Mouse (Mus musculus) left cerebral cortex, adult 11 months (tissue): ENCODE data around the gene Prpf8.
A peak's percentile ranks its signal among the peaks of the same experiment; 100 is the strongest.

ENCODE experiments used
- DNase-seq: peaks from one replicate; pipeline ENCODE4 v3.0.0; 2022; ENCODE audit warnings: low spot score

Prpf8 gene

DNA sequence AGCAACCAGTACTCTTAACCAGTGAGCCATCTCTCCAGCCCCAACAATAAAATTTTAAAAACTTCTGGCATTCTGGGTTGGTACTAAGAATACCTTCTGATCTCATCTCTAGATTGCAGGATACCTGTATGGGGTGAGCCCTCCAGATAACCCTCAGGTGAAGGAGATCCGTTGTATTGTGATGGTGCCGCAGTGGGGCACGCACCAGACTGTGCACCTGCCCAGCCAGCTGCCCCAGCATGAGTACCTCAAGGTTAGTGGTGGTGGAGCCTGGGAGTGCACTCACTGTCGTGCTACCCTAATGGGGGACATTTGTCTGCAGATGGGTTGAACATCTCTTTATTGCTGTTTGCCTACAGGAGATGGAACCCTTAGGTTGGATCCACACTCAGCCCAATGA lies 21.5 kb downstream of the Prpf8 start:
- DNase-seq = no peak

DNA sequence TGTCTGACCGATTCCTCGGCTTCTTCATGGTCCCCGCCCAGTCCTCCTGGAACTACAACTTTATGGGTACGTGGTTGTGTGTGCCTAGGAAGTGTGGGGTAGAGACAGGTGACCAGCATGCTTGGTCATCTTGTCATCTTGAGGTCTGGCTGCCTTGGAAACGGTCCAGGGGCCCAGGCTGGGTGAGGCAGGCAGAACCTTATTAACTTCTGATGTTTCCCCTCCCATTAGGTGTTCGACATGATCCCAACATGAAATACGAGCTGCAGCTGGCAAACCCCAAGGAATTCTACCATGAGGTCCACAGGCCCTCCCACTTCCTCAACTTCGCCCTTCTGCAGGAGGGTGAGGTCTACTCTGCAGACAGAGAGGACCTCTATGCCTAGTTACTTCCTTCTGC lies 22.3 kb downstream of the Prpf8 start:
- no peak for DNase-seq

GRCm38 (mm10) chr11:75509741-75510626 lies 23.4 kb downstream of the Prpf8 start, which contains the start of gene Rilp:
Rilp (plus strand) TSS chr11:75510094.
- DNase-seq = no peak

- peak; percentile 83 for DNase-seq
These were observed 24.0 kb downstream of the Prpf8 start for GRCm38 (mm10) chr11:75510627-75510993.

DNA sequence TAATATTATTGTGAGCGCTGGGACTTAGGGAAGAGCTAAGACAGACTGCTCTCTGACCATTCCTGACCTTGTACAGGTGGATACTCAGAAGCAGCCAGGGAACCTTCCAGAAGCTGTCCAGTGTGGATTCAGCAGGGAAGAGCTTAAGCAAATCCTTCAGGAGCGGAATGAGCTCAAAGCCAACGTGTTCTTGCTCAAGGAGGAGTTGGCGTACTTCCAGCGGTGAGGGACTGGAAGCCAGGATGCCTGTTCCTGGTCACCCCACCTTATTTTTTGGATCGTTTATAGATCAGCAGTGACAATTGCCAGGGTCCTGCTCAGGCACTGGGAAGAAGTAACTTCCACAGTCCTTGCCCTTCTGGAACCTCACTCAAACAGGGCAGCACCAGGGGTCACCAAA lies 24.6 kb downstream of the Prpf8 start:
- no peak for DNase-seq

GRCm38 (mm10) chr11:75512301-75513018 lies 25.8 kb downstream of the Prpf8 start:
- no peak for DNase-seq

DNA sequence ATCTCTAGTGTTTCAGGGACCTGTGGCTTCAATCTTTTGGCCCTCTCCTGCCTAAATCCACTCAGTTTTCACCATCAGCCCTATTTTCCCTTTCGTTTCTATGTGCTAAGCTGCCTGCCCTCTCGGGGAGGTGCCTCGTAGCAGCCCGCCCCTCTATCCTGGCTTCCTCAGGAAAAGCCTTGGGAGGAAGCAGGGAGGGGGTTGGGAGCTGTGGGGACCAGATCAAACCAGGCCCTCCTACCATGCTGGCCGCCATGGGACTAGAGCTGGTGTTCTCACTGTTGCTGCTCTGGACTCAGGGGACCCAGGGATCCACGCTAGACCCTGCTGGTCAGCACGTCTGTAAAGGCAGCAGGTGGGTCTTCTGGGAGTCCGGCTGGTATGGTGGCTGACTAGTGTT lies 26.7 kb downstream of the Prpf8 start, which contains the start of gene Scarf1:
Gene Scarf1 (plus strand): TSS at position 205 of the 400 bp plus-strand sequence.
- DNase-seq = no peak

DNA sequence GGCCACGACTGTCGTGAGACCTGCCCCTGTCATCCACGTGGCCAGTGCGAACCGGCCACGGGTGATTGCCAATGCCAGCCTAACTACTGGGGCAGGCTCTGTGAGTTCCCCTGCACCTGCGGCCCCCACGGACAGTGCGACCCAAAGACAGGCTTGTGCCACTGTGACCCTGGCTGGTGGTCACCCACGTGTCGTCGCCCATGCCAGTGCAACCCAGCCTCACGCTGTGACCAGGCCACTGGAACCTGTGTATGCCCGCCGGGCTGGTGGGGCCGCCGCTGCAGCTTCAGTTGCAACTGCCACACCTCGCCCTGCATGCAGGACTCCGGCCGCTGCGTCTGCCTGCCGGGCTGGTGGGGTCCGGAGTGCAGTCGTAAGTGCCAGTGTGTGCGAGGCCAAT lies 28.6 kb downstream of the Prpf8 start:
- no peak for DNase-seq

DNA sequence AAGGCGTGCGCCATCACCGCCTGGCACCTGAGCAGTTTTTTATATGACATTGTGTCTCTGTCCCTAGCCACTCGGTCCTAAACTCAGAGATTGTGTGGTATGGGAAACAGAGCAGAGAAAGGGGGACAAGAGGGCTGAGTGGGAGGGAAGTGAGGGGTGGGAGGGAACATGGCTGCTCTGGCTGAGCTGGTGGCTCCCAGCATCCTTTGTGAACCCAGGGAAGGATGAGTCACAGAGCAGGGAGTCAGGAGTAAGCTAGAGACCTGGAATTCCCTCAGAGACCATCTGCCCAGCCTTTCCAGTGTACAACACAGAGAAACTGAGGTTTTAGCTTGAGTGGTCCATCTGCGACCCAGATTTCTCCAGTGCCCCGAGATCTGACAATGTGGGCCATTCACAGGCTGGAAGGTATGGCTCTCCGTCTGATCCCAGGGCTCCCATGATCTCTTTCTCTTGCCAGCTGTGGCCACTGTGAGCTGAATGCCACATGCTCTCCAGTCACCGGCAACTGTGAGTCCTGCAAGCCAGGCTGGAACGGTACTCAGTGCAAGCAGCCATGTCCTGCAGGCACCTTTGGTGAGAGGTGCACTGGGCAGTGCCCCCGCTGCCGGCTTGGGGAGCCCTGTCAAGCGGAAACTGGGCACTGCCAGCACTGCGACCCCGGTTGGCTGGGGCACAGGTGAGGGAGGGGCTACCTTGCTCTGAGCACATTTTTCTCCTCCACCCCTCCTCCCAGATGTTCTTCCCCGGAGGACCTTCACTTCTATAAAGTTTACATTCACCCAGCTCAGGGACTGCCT lies 33.4 kb downstream of the Prpf8 start:
- DNase-seq = no peak

- no peak for DNase-seq
These were observed 35.0 kb downstream of the Prpf8 start for GRCm38 (mm10) chr11:75521609-75522008.

- no peak for DNase-seq
These were observed 36.2 kb downstream of the Prpf8 start for GRCm38 (mm10) chr11:75522793-75523192.

GRCm38 (mm10) chr11:75525531-75526125 lies 39.0 kb downstream of the Prpf8 start:
- DNase-seq = no peak

- no peak for DNase-seq
These were observed 40.3 kb downstream of the Prpf8 start for GRCm38 (mm10) chr11:75526943-75527342.

- no peak for DNase-seq
These were observed 43.2 kb downstream of the Prpf8 start for GRCm38 (mm10) chr11:75529771-75530170.

DNA sequence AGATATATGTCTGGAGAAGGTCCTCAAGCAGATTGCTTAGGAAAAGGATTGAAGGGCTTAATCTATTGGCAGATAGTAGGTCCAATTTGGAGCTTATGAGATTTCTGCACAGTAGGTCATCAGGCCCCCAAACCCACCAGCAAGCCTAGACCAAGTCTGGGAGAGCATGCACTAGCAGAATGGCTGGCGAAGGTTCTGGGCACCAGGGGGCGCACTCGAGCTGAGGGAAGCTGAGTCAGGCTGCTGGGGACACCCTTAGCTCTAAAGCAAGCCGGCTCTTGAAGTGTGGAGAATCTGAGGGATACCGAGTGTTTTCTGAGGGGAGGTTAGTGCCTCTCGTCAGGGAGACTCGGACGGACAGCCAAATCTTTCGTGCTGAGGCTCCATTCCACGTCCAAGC lies 43.7 kb downstream of the Prpf8 start:
- peak; percentile 87 for DNase-seq

DNA sequence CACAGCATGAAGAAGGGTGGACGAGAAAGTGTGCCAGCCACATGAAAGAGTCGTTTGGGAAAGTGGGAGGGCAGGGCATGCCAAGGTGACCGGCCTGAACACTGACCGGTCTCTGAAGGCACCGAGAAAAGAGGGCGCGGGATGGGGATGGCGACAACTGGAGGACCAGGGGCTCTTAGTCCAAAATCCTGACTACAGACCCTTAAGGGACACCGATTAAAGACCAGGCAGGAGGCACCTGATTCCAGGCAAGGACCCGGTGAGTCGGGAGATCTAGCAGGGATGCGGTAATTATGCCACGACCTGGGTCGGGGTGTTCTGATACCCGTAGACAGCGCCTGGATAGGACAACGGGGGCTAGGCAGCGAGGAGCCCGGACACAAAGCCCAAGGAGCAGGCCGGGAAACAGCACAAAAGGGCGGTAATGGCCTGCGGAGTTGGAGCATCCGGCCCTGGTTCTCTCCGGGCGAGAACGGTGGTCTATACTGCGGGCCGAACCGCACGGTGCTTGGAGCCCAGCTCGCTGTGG lies 44.3 kb downstream of the Prpf8 start:
- no peak for DNase-seq

DNA sequence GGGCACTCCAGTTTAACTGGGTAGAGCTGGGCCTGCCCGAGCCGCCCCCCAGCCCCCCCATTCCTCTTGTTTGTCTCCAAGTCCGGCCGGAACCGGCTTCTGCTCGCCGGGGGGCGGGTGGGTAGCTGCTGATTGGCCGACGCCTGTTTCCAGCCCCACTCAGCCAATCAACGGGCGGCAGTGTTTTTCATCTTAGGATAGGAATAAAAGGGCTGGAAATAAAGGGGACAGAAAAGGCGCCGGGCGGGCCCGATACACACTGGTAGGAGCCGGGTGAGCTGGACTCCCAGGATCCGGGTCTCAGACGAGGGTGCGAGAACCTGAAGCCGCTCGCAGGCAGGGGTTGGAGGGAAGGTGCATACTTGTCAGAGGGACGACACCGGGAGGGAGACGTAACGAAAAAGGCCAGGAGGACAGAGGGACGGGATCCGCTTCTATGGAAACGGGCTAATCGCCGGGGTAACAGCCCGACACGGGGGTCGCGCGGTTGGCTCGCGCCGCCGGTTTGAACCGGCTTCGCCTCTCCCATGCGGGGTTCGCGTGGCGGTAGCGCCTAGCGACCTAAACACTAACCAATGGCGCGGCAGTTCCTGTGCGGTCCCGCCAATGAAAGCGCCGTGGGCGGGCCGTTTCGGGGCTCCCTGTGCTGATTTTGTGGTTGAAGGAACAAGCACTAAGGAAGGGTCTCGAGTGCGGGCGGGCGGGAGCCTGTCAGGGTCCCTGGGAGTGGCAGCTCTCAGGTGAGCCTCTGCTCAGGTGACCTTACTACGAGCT lies 45.0 kb downstream of the Prpf8 start, which contains the start of gene Slc43a2:
Gene Slc43a2 (plus strand): TSS at position 226 of the 774 bp plus-strand sequence.
- peak; percentile 96 for DNase-seq

DNA sequence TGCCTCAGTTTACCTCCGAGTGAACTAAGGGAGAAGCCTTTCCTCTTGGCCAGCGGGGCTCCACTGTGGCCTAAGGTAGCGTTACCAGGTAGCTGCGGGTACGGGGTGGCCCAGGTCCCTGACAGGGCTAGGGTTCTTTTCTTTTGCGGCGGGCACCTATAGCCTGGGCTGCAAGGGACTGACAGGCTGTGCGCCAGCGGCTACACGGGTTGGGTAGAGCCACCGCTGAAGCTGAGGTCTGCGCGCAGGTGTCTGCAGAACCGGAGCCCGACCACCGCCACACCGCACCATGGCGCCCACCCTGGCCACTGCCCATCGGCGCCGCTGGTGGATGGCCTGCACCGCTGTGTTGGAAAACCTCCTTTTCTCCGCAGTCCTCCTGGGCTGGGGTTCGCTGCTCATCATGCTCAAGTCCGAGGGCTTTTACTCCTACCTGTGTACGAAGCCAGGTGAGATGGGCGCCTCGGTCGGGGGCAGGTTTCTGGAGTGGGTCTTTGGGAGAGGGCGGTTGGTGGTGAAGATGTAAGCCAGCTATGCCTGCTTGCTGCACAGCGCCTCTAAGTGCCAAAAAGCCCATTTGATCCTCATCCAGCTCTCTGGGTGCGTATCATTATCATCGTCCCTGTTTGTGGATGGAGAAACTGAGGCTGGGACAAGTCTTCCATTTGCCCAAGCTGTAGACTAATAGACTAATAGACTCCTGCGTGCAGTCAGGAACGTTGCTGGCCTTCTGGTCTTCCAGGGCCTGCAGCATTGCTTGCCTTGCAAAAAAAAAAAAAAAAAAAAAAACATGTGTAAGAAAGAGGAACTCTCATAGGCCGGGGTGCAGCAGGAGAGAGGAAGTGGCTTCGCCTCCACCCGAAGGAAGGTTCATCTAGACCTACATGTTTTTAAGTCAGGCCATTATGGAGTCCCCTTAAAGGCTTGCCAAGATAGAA lies 46.0 kb downstream of the Prpf8 start:
- DNase-seq = no peak

DNA sequence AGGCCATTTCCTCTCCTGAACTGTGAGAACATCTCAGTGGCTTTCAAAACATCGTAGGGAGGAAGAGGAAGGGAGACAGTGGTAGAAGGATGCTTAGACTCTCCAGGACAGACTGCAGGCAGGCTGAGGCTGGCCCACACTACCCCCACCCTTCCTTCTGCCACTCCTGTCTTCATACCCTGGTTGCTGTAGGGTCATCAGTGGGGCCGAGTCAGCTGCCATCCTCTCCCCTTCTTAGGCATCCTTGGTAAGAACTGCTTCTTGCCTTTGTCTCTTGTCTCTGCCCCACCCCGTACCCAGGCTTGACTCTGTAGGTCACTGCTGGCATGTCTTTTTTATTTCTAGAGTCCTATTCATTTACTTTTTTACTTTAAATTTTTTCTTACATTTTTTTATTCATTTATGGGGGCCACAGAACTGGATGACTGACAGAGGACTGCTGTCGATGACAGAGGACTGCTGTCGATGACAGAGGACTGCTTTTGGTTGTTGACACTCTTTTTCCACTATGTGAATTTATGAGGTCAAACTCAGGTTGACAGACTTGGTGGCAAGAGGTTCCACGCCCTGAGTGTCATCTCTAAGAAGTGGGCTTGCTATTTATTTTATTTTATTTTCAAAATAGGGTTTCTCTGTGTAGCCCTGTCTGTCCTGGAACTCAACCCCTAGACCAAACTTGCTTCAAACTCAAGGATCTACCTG lies 46.8 kb downstream of the Prpf8 start:
- DNase-seq = no peak
